Mouse (Mus musculus): ENCODE measurements at regions not wholly inside any gene's neighbourhood (a gene's known extent, or its start where the extent isn't known, plus 50 kb on each side); places are given as distances from the start of the nearest gene placed in this dataset.

DNA sequence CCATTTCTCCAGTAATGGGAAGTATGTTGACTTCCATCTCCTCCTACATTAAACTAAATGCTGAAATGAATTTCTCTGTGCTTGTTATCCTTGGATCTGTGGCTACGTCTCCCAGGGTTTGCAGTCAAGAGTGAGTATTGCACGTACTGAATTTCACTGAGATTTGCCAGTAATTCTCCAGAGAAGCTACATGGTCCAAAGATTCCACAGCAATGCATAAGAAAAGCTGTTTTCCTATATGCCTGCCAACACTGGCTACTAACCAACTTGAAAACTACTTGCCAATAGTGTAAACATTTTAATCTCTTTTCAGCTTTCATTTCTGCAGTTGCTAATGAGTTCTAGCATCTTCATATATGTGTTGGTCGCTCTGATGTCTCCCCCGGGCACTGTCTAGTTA is 164.4 kb downstream of the Cysltr2 start:
- Histone ChIP-seq H3K36me3 (no peaks in the 10 kb centered on the region), H3K4me1 (no peaks in the 10 kb centered on the region), H3K4me2 (no peak overlapping the region), H3K27ac (no peak overlapping the region), H3K4me3 (no peak overlapping the region), H3K27me3 (no peaks in the 10 kb centered on the region), H3K9ac (no peak overlapping the region), H3K9me3 (no peaks in the 10 kb centered on the region)
- ATAC-seq (ENCODE audit: insufficient number of reproducible peaks, insufficient read depth, low FRiP score, low TSS enrichment, low read depth) = no peak
- WGBS = 65% methylated on average over 4 of the region's 4 CpGs

GRCm38 (mm10) chr14:72877132-72877531 is 167.3 kb upstream of the Fndc3a start:
- no peak for ATAC-seq (ENCODE audit: insufficient number of reproducible peaks, insufficient read depth, low FRiP score, low TSS enrichment, low read depth)
- no peaks in the 10 kb centered on the region for H3K27me3 ChIP-seq
- no peak overlapping the region for H3K4me3 ChIP-seq
- H3K4me1 ChIP-seq = no peaks in the 10 kb centered on the region
- H3K4me2 ChIP-seq = no peak overlapping the region
- no peaks in the 10 kb centered on the region for H3K36me3 ChIP-seq
- H3K9ac ChIP-seq = no peak overlapping the region
- no peak overlapping the region for H3K27ac ChIP-seq
- H3K9me3 ChIP-seq = no peaks in the 10 kb centered on the region

DNA sequence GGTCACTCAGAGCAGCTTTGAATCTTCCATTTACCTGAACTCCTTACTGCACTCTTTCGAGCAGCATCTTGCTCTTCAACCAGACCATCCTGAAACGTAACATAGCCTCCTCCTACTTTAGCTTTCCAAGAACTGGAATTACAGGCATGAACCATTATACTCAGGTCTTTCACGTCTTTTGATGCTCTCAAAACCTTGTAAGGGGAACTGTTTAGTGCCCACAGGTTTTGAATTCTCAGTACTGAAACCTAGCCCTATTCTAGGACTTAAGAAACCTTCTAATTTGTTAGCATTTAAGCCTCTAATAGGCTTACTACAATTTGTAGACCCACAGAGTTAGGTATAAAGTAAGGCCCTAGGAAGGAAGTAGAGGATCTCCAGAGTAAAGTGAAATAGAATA is 163.7 kb upstream of the Fndc3a start:
- H3K27ac ChIP-seq = no peak overlapping the region
- no peak overlapping the region for H3K4me3 ChIP-seq
- no peak overlapping the region for H3K4me2 ChIP-seq
- no peaks in the 10 kb centered on the region for H3K9me3 ChIP-seq
- peaks cover 9% of the 10 kb centered on the region; the same call in 1 of the 2 replicates for H3K4me1 ChIP-seq
- no peaks in the 10 kb centered on the region for H3K36me3 ChIP-seq
- no peak for ATAC-seq (ENCODE audit: insufficient number of reproducible peaks, insufficient read depth, low FRiP score, low TSS enrichment, low read depth)
- no peak overlapping the region for H3K9ac ChIP-seq
- WGBS = 76% methylated on average over 3 of the region's 3 CpGs
- no peaks in the 10 kb centered on the region for H3K27me3 ChIP-seq

- Histone ChIP-seq H3K4me3 (no peak overlapping the region), H3K4me1 (peaks cover 9% of the 10 kb centered on the region; the same call in 1 of the 2 replicates), H3K9ac (no peak overlapping the region), H3K27ac (no peak overlapping the region), H3K4me2 (peak overlapping the region; percentile 39), H3K36me3 (no peaks in the 10 kb centered on the region), H3K27me3 (no peaks in the 10 kb centered on the region), H3K9me3 (no peaks in the 10 kb centered on the region)
- WGBS = 35% methylated on average over 20 of the region's 20 CpGs
- ATAC-seq (ENCODE audit: insufficient number of reproducible peaks, insufficient read depth, low FRiP score, low TSS enrichment, low read depth) = no peak
Observed at GRCm38 (mm10) chr14:72869188-72869749, 159.5 kb upstream of the Fndc3a start.

DNA sequence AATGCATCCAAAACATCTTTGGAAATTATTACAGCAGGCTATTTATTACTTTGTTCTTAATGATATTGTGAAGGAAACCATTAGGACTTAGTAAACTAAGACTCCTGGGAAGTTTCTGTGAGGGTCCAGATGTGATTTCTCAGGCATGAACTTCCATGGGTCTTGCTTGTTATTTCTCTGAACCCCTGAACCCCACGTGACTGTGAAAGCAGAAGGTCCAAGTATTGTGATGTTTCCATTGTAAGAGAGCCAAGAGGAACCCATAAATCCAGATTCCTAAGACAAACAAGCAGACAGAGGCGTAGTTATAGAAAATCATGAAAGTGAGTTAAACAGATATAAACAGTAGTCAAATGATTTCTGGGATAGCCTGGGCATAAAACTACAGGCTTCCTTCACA is 157.1 kb upstream of the Fndc3a start:
- 78% methylated on average over 2 of the region's 2 CpGs for WGBS
- no peaks in the 10 kb centered on the region for H3K36me3 ChIP-seq
- no peak for ATAC-seq (ENCODE audit: insufficient number of reproducible peaks, insufficient read depth, low FRiP score, low TSS enrichment, low read depth)
- H3K9me3 ChIP-seq = no peaks in the 10 kb centered on the region
- no peak overlapping the region for H3K4me2 ChIP-seq
- no peak overlapping the region for H3K27ac ChIP-seq
- H3K4me3 ChIP-seq = no peak overlapping the region
- H3K9ac ChIP-seq = no peak overlapping the region
- H3K27me3 ChIP-seq = no peaks in the 10 kb centered on the region
- peaks cover 9% of the 10 kb centered on the region; the same call in 1 of the 2 replicates for H3K4me1 ChIP-seq

DNA sequence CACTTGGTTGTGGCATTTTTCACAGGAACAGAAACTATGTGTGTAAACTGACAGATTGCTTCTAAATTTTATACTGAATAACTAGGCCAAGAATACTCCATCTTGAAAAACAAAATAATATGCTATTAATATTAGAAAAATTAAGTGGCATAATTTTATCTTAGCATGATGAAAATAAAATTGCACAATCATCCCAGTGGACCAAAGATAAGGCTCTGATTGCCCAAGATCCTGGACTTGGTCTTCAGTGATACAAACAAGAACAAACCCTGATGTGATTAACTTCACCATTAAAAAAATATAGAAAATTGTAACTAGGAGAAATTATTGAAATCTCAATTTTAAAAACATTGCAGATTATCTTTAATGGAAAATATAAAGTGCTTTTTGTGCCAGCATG is 155.7 kb upstream of the Fndc3a start:
- H3K27me3 ChIP-seq = no peaks in the 10 kb centered on the region
- H3K4me1 ChIP-seq = peaks cover 9% of the 10 kb centered on the region; the same call in 1 of the 2 replicates
- no peaks in the 10 kb centered on the region for H3K9me3 ChIP-seq
- H3K27ac ChIP-seq = no peak overlapping the region
- ATAC-seq (ENCODE audit: insufficient number of reproducible peaks, insufficient read depth, low FRiP score, low TSS enrichment, low read depth) = no peak
- no peaks in the 10 kb centered on the region for H3K36me3 ChIP-seq
- H3K9ac ChIP-seq = no peak overlapping the region
- no peak overlapping the region for H3K4me3 ChIP-seq
- no peak overlapping the region for H3K4me2 ChIP-seq

DNA sequence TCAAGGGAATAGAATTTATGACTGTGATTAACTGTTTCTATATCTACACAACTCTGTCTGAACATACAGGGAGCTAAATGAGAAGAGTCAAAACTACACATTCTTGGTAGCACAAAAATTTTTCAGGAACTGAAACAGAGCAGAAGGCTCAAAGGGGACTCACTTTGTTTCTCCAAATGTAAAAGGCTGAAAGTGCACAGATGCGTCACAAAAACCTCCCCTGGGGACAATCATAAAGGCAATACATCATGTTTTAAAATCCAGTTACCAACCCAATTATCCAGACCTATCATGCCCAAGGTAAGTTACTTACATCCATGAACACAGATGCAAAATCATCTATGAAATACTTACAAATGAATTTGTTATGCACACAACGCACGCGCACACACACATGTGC is 155.0 kb upstream of the Fndc3a start:
- no peak overlapping the region for H3K4me3 ChIP-seq
- H3K36me3 ChIP-seq = no peaks in the 10 kb centered on the region
- peaks cover 9% of the 10 kb centered on the region; the same call in 1 of the 2 replicates for H3K4me1 ChIP-seq
- no peak overlapping the region for H3K4me2 ChIP-seq
- no peaks in the 10 kb centered on the region for H3K9me3 ChIP-seq
- WGBS = 89% methylated on average over 4 of the region's 4 CpGs
- ATAC-seq (ENCODE audit: insufficient number of reproducible peaks, insufficient read depth, low FRiP score, low TSS enrichment, low read depth) = no peak
- H3K27me3 ChIP-seq = no peaks in the 10 kb centered on the region
- H3K9ac ChIP-seq = no peak overlapping the region
- no peak overlapping the region for H3K27ac ChIP-seq

- Histone ChIP-seq H3K27ac (no peak overlapping the region), H3K4me3 (no peak overlapping the region), H3K9ac (no peak overlapping the region), H3K36me3 (no peaks in the 10 kb centered on the region), H3K4me2 (no peak overlapping the region), H3K4me1 (peaks cover 2% of the 10 kb centered on the region; the same call in 1 of the 2 replicates), H3K9me3 (no peaks in the 10 kb centered on the region), H3K27me3 (no peaks in the 10 kb centered on the region)
- 72% methylated on average over 5 of the region's 5 CpGs for WGBS
- ATAC-seq (ENCODE audit: insufficient number of reproducible peaks, insufficient read depth, low FRiP score, low TSS enrichment, low read depth) = no peak
Observed at GRCm38 (mm10) chr14:72864130-72864529, 154.3 kb upstream of the Fndc3a start.

DNA sequence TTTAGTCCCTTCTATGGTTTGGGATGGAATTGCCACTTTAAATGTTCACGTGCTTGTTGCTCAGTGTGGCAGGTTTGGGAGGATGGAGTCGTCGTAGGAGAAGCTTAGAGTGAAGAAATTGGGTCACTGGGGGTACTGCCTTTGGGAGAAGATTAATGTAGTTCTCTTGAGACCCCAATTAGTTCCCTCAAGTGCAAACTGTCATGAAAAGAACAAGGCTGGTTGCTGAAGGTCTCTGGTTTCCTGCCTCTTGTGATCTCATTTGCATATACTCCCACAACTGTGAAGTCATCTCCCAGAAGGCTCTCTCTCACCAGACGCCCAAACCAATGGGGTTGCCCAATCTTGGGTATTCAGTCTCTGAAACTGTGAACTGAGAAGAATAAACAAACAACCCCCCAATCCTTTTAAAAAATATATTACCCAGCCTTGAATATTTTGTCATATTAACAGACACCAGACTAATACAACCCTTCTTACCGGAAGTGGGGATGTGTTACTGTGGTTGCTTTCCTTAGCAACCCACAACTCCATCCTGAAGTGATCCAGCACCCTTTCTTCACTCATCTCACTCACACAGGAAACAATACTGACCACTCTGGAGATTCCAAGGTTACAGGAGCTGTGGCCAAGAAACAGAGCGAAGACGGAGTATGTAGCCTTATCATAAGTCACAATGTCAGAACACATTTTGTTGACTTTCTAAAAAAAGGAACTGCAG is 153.2 kb upstream of the Fndc3a start:
- H3K36me3 ChIP-seq = no peaks in the 10 kb centered on the region
- ATAC-seq (ENCODE audit: insufficient number of reproducible peaks, insufficient read depth, low FRiP score, low TSS enrichment, low read depth) = no peak
- no peaks in the 10 kb centered on the region for H3K4me1 ChIP-seq
- H3K9ac ChIP-seq = no peak overlapping the region
- no peaks in the 10 kb centered on the region for H3K9me3 ChIP-seq
- 79% methylated on average over 7 of the region's 7 CpGs for WGBS
- no peak overlapping the region for H3K27ac ChIP-seq
- no peaks in the 10 kb centered on the region for H3K27me3 ChIP-seq
- no peak overlapping the region for H3K4me2 ChIP-seq
- H3K4me3 ChIP-seq = no peak overlapping the region

GRCm38 (mm10) chr14:72854226-72854625 is 144.4 kb upstream of the Fndc3a start:
- no peak overlapping the region for H3K27ac ChIP-seq
- H3K36me3 ChIP-seq = no peaks in the 10 kb centered on the region
- H3K4me1 ChIP-seq = no peaks in the 10 kb centered on the region
- no peaks in the 10 kb centered on the region for H3K27me3 ChIP-seq
- no peak overlapping the region for H3K4me3 ChIP-seq
- ATAC-seq (ENCODE audit: insufficient number of reproducible peaks, insufficient read depth, low FRiP score, low TSS enrichment, low read depth) = no peak
- H3K4me2 ChIP-seq = no peak overlapping the region
- H3K9me3 ChIP-seq = no peaks in the 10 kb centered on the region
- H3K9ac ChIP-seq = no peak overlapping the region
- 92% methylated on average over 1 of the region's 1 CpGs for WGBS

DNA sequence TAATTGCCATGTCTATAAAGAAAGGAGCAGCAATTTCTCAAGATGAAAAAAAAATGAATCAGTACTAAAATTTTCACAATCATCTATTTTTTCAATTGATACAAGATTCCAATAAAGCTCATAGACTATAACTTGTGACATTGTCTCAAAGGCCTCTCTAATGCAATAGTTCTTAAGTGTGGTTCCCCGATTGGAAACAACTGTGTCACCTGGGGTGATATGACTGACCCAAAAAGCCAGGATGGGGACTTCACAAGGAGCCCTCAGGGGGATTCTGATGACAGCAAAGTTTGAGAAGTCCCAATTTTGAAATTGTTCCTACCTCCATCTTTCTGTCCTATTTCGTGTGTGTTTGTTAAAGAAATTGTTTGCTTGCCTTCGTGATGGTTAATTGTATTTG is 143.3 kb upstream of the Fndc3a start:
- WGBS = 79% methylated on average over 3 of the region's 3 CpGs
- Histone ChIP-seq H3K9ac (no peak overlapping the region), H3K4me2 (no peak overlapping the region), H3K27ac (no peak overlapping the region), H3K9me3 (no peaks in the 10 kb centered on the region), H3K4me3 (no peak overlapping the region), H3K4me1 (no peaks in the 10 kb centered on the region), H3K27me3 (no peaks in the 10 kb centered on the region), H3K36me3 (no peaks in the 10 kb centered on the region)
- ATAC-seq (ENCODE audit: insufficient number of reproducible peaks, insufficient read depth, low FRiP score, low TSS enrichment, low read depth) = no peak

- no peak for ATAC-seq (ENCODE audit: insufficient number of reproducible peaks, insufficient read depth, low FRiP score, low TSS enrichment, low read depth)
- no peaks in the 10 kb centered on the region for H3K27me3 ChIP-seq
- H3K4me1 ChIP-seq = no peaks in the 10 kb centered on the region
- H3K36me3 ChIP-seq = no peaks in the 10 kb centered on the region
- no peak overlapping the region for H3K4me2 ChIP-seq
- no peak overlapping the region for H3K9ac ChIP-seq
- 81% methylated on average over 3 of the region's 3 CpGs for WGBS
- no peak overlapping the region for H3K27ac ChIP-seq
- no peaks in the 10 kb centered on the region for H3K9me3 ChIP-seq
- no peak overlapping the region for H3K4me3 ChIP-seq
Observed at GRCm38 (mm10) chr14:72850884-72851283, 141.1 kb upstream of the Fndc3a start.

Measured in embryonic facial prominence, embryonic 13.5 days (tissue).